Mouse (Mus musculus) brain, embryonic 14.5 days (tissue): Measurements from ENCODE around the gene Themis2.
"Not testable (repeated sequence)": the region's sequence is repeated elsewhere in the genome, so short reads cannot be mapped to it uniquely, and the experiment has no call there.

Source experiments
- CTCF ChIP-seq: fragments of 200-500 bp; IDR thresholded peaks from 2 replicates; pipeline ENCODE4 v1.5.1; 2012; ENCODE audit warnings: inconsistent platforms, mild to moderate bottlenecking, moderate library complexity, borderline replicate concordance; ENCODE audit not compliant: insufficient read depth, insufficient read length; ENCODE audit errors: extremely low read depth
- POLR2A ChIP-seq: fragments of 200-500 bp; IDR thresholded peaks from 2 replicates; pipeline ENCODE4 v1.6.1; 2012; ENCODE audit warnings: mild to moderate bottlenecking, inconsistent platforms, borderline replicate concordance; ENCODE audit not compliant: poor library complexity, insufficient read depth, insufficient read length, severe bottlenecking; ENCODE audit errors: extremely low read depth

DNA sequence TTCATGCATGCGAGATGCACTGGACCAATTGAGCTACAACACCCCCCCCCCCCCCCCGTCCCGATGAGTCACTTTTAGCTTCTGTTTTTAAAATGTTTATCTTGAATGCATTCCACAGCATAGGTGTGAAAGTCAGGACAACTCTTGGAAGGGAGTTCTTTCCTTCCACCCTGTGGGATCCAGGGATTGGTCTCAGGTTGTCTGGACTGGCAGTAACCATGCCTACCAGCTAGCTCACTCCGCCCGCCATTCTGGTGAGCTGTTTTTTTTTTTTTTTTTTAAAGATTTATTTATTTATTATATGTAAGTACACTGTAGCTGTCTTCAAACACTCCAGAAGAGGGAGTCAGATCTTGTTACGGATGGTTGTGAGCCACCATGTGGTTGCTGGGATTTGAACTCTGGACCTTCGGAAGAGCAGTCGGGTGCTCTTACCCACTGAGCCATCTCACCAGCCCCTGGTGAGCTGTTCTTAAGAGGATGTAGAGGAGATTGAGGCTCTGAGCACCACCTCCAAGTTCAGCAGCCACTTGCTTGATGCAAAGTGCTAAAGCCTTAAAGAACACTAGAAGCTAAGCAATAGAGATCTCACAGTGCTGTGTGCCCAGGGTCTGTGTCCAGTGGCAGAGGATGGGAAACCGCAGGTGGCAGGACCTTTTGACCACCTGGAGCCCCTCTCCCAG, 2.7 kb downstream of the Themis2 start:
- not testable (repeated sequence) for TF ChIP-seq CTCF, POLR2A
